Mouse (Mus musculus) G1E-ER4 (cell line): ENCODE measurements around the gene Fmc1. TPM values are rescaled to one million over a fixed set of nuclear protein-coding genes. Genes with fewer than 3 reads are reported as not detected.

Experiments
- GATA1 ChIP-seq: IDR thresholded peaks from one replicate; pipeline ENCODE4 v1.8.0; 2012; ENCODE audit warnings: low read length, inconsistent platforms
- polyA plus RNA-seq: library from polyadenylated mRNA; stranded (reverse); fragments of >175 nt; gene quantifications from 2 replicates; pipeline ENCODE4 v1.2.3, GENCODE M21; 2012

Fmc1 gene
- 170 and 262 TPM in 2 replicates for polyA plus RNA-seq

- TF ChIP-seq GATA1 = no peak
These were observed at the start of gene Fmc1 for GRCm38 (mm10) chr6:38533428-38534405. Gene Fmc1, plus strand, starts transcription at chr6:38533502.

GRCm38 (mm10) chr6:38492550-38492949, 40.8 kb upstream of the Fmc1 start:
- no peak for TF ChIP-seq GATA1

- no peak for TF ChIP-seq GATA1
These were observed 37.7 kb upstream of the Fmc1 start for GRCm38 (mm10) chr6:38495641-38496040.

- TF ChIP-seq GATA1 = no peak
These were observed 21.2 kb upstream of the Fmc1 start for GRCm38 (mm10) chr6:38512096-38512495.

- no peak for TF ChIP-seq GATA1
These were observed 20.5 kb upstream of the Fmc1 start for GRCm38 (mm10) chr6:38512830-38513229.

GRCm38 (mm10) chr6:38515201-38515600, 18.1 kb upstream of the Fmc1 start:
- TF ChIP-seq GATA1 = no peak

- TF ChIP-seq GATA1 = no peak
These were observed 9.5 kb upstream of the Fmc1 start for GRCm38 (mm10) chr6:38523851-38524250.

- TF ChIP-seq GATA1 = no peak
These were observed 2.0 kb upstream of the Fmc1 start for GRCm38 (mm10) chr6:38531211-38531820.

- TF ChIP-seq GATA1 = no peak
These were observed 542 bp upstream of the Fmc1 start for GRCm38 (mm10) chr6:38532500-38533420.

- no peak for TF ChIP-seq GATA1
These were observed 1.5 kb downstream of the Fmc1 start for GRCm38 (mm10) chr6:38534640-38535365.

- TF ChIP-seq GATA1 = no peak
These were observed 2.0 kb downstream of the Fmc1 start for GRCm38 (mm10) chr6:38535366-38535690.

- no peak for TF ChIP-seq GATA1
These were observed 2.5 kb downstream of the Fmc1 start for GRCm38 (mm10) chr6:38535788-38536187.

GRCm38 (mm10) chr6:38547707-38548106, 14.4 kb downstream of the Fmc1 start:
- TF ChIP-seq GATA1 = no peak

GRCm38 (mm10) chr6:38550250-38551061, 17.2 kb downstream of the Fmc1 start:
- TF ChIP-seq GATA1 = no peak
